Mouse (Mus musculus) liver, adult 2 months (tissue): ENCODE measurements around the gene Fbxw10. TPM values are rescaled to one million over a fixed set of nuclear protein-coding genes. Genes with fewer than 3 reads are reported as not detected.
A peak's percentile ranks its signal among the peaks of the same experiment; 100 is the strongest.

Source experiments
- DNase-seq: peaks from one replicate; pipeline ENCODE4 v3.0.0-alpha.2; 2011; ENCODE audit warnings: low read depth, low spot score; ENCODE audit errors: extremely low read depth
- H3K27ac ChIP-seq: fragments of 200-500 bp; replicated peaks from 2 replicates; pipeline ENCODE4 v1.5.1; 2012; ENCODE audit warnings: low read depth, mild to moderate bottlenecking, control low read depth, inconsistent platforms, low read length; ENCODE audit not compliant: insufficient read depth
- H3K27me3 ChIP-seq: fragments of 200-500 bp; 2 replicates; pipeline ENCODE4 v1.6.1; 2012; ENCODE audit warnings: mild to moderate bottlenecking, moderate library complexity, low read length, inconsistent platforms; ENCODE audit not compliant: control insufficient read depth, insufficient read depth
- H3K36me3 ChIP-seq: fragments of 200-500 bp; 2 replicates; pipeline ENCODE4 v1.6.1; 2012; ENCODE audit warnings: low read length, inconsistent platforms; ENCODE audit not compliant: control insufficient read depth, insufficient read depth
- H3K4me1 ChIP-seq: fragments of 200-500 bp; 2 replicates; pipeline ENCODE4 v1.6.1; 2011; ENCODE audit warnings: low read length; ENCODE audit not compliant: control insufficient read depth, insufficient read depth
- H3K4me3 ChIP-seq: fragments of 200-500 bp; 2 replicates; pipeline ENCODE4 v1.5.1; 2011; ENCODE audit warnings: low read depth, mild to moderate bottlenecking, control low read depth, low read length, moderate library complexity; ENCODE audit not compliant: insufficient read depth
- H3K79me2 ChIP-seq: fragments of 200-500 bp; 2 replicates; pipeline ENCODE4 v1.6.1; 2012; ENCODE audit warnings: inconsistent platforms, mild to moderate bottlenecking, low read length, moderate library complexity; ENCODE audit not compliant: control insufficient read depth, insufficient read depth
- H3K9ac ChIP-seq: fragments of 200-500 bp; 2 replicates; pipeline ENCODE4 v1.6.1; 2012; ENCODE audit warnings: low read depth, mild to moderate bottlenecking, control low read depth, inconsistent platforms, low read length
- CTCF ChIP-seq: fragments of 200-500 bp; IDR thresholded peaks from 2 replicates; pipeline ENCODE4 v1.5.1; 2011; ENCODE audit warnings: low read depth, low read length, control low read depth
- POLR2A ChIP-seq: fragments of 200-500 bp; IDR thresholded peaks from 2 replicates; pipeline ENCODE4 v1.6.1; 2011; ENCODE audit warnings: low read length, control low read depth; ENCODE audit not compliant: insufficient read depth; ENCODE audit errors: extremely low read depth
- WGBS: fragments of 180-500 bp; shearing (Covaris S2); methylation state at CpG from one replicate; pipeline ENCODE4 v1.1.7; 2018; 5-methylcytosine and 5-hydroxymethylcytosine counted together
- polyA plus RNA-seq: library from polyadenylated mRNA; depleted of rRNA; stranded (reverse); fragments of >200 nt; gene quantifications from 2 replicates; pipeline ENCODE4 v1.2.3, GENCODE M21; 2012
- total RNA-seq: library from RNA; depleted of rRNA; stranded (reverse); fragments of >200 nt; gene quantifications from 2 replicates; pipeline ENCODE4 v1.2.3, GENCODE M21; 2014

The Fbxw10 gene
- total and polyA plus RNA-seq, 2 experiments, result not detected

DNA sequence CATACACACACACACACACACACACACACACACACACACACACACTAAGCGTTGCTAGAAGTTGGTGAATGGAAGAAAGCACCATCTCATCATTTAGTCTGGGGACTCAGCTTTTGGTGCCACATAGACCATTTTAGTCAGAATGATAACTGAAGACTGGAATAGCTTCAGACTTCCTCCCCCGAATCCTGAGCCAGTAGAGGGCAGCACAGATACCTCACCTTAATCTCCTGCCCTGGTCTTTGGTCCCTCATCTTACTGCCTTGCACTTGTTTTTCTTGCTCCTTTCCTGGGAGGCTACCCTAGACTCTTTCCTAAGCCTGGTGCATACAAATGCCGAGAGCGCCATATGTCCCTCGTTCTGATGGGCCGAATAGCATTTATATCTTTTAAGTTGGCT, 67.7 kb downstream of the Fbxw10 start:
- no peak overlapping the region for H3K4me3 ChIP-seq
- H3K36me3 ChIP-seq, result no peaks in the 10 kb centered on the region
- H3K27me3 ChIP-seq, result 0 out of 2 replicates have a peak, but pooled peaks cover 4% of the 10 kb centered on the region
- H3K9ac ChIP-seq, result no peak overlapping the region
- H3K4me1 ChIP-seq, result peaks cover 3% of the 10 kb centered on the region
- DNase-seq, result no peak
- WGBS, result 70% methylated on average over 6 of the region's 6 CpGs
- TF ChIP-seq POLR2A, result no peak
- peak; percentile 37; the same call in 1 of the 2 replicates for TF ChIP-seq CTCF
- H3K79me2 ChIP-seq, result no peaks in the 10 kb centered on the region
- H3K27ac ChIP-seq, result no peak overlapping the region

DNA sequence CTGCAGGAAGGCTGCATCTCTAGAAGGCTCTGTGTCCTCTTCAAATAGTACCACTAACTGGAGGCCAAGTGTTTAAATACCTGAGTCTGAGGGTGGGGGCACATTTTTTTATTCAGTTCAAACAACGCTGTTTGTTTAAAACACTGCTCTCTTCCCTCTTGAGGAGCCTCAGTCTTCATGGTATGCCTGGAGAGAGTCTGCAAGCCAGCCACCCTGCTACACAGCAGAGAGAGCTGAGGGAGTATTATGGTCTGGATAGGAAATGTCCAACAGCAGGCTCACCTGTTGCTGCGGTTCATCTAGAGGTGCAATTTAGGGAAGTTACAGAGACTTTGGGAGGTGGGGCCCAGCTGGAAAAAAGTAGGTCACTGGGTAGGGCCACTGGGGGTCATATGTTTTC, 68.6 kb downstream of the Fbxw10 start:
- DNase-seq, result no peak
- no peak overlapping the region for H3K27ac ChIP-seq
- WGBS, result 53% methylated on average over 2 of the region's 2 CpGs
- 0 out of 2 replicates have a peak, but pooled peaks cover 4% of the 10 kb centered on the region for H3K27me3 ChIP-seq
- H3K79me2 ChIP-seq, result no peaks in the 10 kb centered on the region
- H3K36me3 ChIP-seq, result no peaks in the 10 kb centered on the region
- no peak overlapping the region for H3K9ac ChIP-seq
- H3K4me3 ChIP-seq, result no peak overlapping the region
- H3K4me1 ChIP-seq, result peaks cover 3% of the 10 kb centered on the region
- TF ChIP-seq POLR2A (no peak), CTCF (no peak)

DNA sequence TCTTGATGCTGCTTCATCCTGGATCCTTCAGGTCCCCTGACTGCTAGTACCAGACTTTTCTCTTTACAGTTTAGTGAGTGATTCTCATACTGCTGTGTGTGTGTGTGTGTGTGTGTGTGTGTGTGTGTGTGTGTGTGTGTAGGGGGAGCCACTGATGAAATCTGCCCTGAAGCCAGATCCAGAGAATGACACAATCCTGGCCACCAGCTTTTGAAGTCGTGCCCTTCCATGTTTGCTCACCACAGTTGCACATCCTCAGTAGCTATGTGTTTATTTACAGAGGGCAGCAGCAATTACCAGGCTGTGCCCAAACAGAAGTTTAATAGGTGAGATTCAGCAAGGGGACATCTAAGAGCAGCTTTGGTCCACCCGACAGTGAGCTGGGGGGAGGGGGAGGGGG, 69.9 kb downstream of the Fbxw10 start:
- DNase-seq, result peak; percentile 67
- H3K36me3 ChIP-seq, result no peaks in the 10 kb centered on the region
- no peak overlapping the region for H3K27ac ChIP-seq
- 0% methylated on average over 2 of the region's 2 CpGs for WGBS
- H3K4me1 ChIP-seq, result peaks cover 3% of the 10 kb centered on the region
- H3K9ac ChIP-seq, result no peak overlapping the region
- no peaks in the 10 kb centered on the region for H3K79me2 ChIP-seq
- H3K27me3 ChIP-seq, result 0 out of 2 replicates have a peak, but pooled peaks cover 4% of the 10 kb centered on the region
- TF ChIP-seq POLR2A, result no peak
- no peak for TF ChIP-seq CTCF
- no peak overlapping the region for H3K4me3 ChIP-seq

DNA sequence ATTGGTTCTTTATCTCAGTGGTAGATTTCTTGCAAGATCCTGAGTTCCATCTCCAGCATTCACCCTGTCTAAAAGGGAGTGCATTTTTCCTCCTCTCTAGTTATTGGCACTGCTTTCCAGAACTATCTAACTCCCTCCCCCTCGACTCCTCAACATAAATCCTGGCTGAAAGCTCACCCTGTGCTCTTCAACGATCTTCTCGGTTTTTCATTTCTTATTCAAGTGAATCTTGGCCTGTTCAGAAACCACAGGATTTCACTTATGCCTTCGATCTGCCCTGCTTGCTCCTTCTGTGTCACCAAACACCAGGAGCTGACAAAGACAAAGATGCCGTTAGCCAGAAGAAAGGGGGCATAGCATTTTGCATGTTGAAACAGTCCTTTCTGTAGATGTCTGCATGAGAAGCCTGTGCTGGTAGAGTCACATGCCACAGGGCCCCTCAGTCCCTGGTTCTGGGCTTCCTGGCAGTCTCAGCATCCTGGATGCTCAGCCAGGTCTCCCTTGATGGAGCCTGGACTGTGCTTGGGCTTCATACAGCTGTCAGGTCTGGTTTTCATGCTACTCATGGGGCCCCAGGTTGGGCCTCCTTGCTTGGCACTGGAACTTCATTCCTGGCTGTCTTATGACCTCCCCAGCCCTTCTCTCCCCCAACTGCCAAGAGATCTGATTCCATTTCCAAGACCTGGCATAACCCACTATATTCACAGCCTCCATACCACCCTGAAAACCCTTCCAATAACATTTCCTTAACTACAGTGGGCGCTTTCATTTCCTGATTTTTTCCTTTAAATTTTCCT, 73.3 kb downstream of the Fbxw10 start:
- H3K9ac ChIP-seq, result no peak overlapping the region
- H3K4me3 ChIP-seq, result no peak overlapping the region
- no peaks in the 10 kb centered on the region for H3K79me2 ChIP-seq
- H3K4me1 ChIP-seq, result peaks cover 3% of the 10 kb centered on the region
- DNase-seq, result no peak
- H3K27ac ChIP-seq, result no peak overlapping the region
- no peak for TF ChIP-seq POLR2A
- TF ChIP-seq CTCF, result no peak
- 0 out of 2 replicates have a peak, but pooled peaks cover 6% of the 10 kb centered on the region for H3K27me3 ChIP-seq
- H3K36me3 ChIP-seq, result no peaks in the 10 kb centered on the region
- WGBS, result 84% methylated on average over 6 of the region's 6 CpGs

DNA sequence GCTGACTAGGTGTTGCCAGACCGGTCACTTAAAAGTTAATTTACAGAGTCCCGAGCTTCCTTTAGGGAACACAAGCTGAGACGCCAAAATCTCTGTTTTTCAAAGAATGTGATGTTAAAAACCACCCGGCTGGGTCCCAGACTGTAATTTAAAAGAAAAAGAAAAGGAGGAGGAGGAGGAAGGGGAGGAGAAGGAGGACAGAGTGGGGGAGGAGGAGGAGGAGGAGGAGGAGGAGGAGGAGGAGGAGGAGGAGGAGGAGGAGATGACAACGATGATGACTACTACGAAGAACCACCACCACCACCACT, 73.8 kb downstream of the Fbxw10 start:
- TF ChIP-seq CTCF, result no peak
- no peak for TF ChIP-seq POLR2A
- no peak overlapping the region for H3K4me3 ChIP-seq

More for the DNA sequence above, 73.8 kb downstream of the Fbxw10 start:
- Histone ChIP-seq H3K79me2 (no peaks in the 10 kb centered on the region), H3K27me3 (0 out of 2 replicates have a peak, but pooled peaks cover 6% of the 10 kb centered on the region), H3K27ac (no peak overlapping the region), H3K4me1 (peaks cover 3% of the 10 kb centered on the region), H3K9ac (no peak overlapping the region), H3K36me3 (no peaks in the 10 kb centered on the region)
- 49% methylated on average over 5 of the region's 6 CpGs for WGBS
- no peak for DNase-seq
